In genomic region chr19:5406531-5407126, GRCm38 (mm10) we compare ENCODE assay signal across 9 mouse cellular contexts. TPM values are rescaled to one million over a fixed set of nuclear protein-coding genes. Genes with fewer than 3 reads are reported as not detected.
DNase-seq lines count a peak whose midpoint lies in the region; ATAC-seq and TF ChIP-seq lines count a peak whose summit lies in the region.
"Not testable (repeated sequence)": the region's sequence is repeated elsewhere in the genome, so short reads cannot be mapped to it uniquely, and the experiment has no call there.
"Had no signal": no experiment of that assay in that cellular context is flagged by ENCODE, and none has a peak within 500 bp of the region (broad histone marks: within the 10 kb centered on the region; RNA-seq: fewer than 3 reads in every experiment).

No protein-coding gene starts in this region.

- TF ChIP-seq RAD21 in CH12.LX (IDR thresholded peaks at IDR 0.05; ENCODE audit: low read depth, low read length) = peak; percentile 5; the same call in 1 of the 2 replicates

- not testable (repeated sequence) for H3K79me2 ChIP-seq in CH12.LX (replicated peaks; ENCODE audit: control insufficient read depth, extremely low read depth, insufficient read depth, poor library complexity, severe bottlenecking)

- H3K4me2 ChIP-seq in CH12.LX (ENCODE audit: insufficient read depth, low read depth, poor library complexity, severe bottlenecking) = not testable (repeated sequence)
- peak overlapping the region; percentile 71 for H3K4me2 ChIP-seq in heart, embryonic 16.5 days (ENCODE audit: low read depth, low read length)
- H3K4me2 ChIP-seq in liver, embryonic 12.5 days = peak overlapping the region; percentile 78
- H3K4me2 ChIP-seq in midbrain, embryonic 14.5 days (ENCODE audit: low read length) = peak overlapping the region; percentile 83

- H3K9me3 ChIP-seq in CH12.LX (replicated peaks; ENCODE audit: low read length); forebrain, embryonic 10.5 days; heart, embryonic 16.5 days (replicated peaks; ENCODE audit: control insufficient read depth, low read length); liver, embryonic 12.5 days (replicated peaks); midbrain, embryonic 14.5 days (ENCODE audit: control insufficient read depth, low read length): not testable (repeated sequence)

- DNase-seq in CH12.LX (ENCODE audit: extremely low read depth) = peak; percentile 67
- DNase-seq in cerebellum, adult 2 months = peak; percentile 65 to 77
- DNase-seq in forebrain, embryonic 10.5 days (ENCODE audit: extremely low spot score, low spot score) = peak; percentile 54
- DNase-seq in kidney, adult 9 months = peak; percentile 79
- DNase-seq in midbrain, embryonic 14.5 days = peak; percentile 53
- DNase-seq in spleen, adult 2 months (ENCODE audit: low read depth in 1 of 2, low spot score in 2 of 2) = peak; percentile 33 to 65

- ATAC-seq in heart, embryonic 16.5 days (replicated peaks; ENCODE audit: extremely low read depth, insufficient read depth, low FRiP score) = peak; percentile 77
- peak; percentile 80 for ATAC-seq in liver, embryonic 12.5 days
- peak; percentile 80; the same call in 1 of the 2 replicates for ATAC-seq in midbrain, embryonic 14.5 days (ENCODE audit: low FRiP score, low TSS enrichment)

- peaks cover 6 to 26% of the 10 kb centered on the region in 2 experiments; a peak in 3 of 4 replicates for H3K4me1 ChIP-seq in CH12.LX (ENCODE audit: control insufficient read depth in 1 of 2, insufficient read depth in 2 of 2)
- H3K4me1 ChIP-seq in cerebellum, adult 2 months (ENCODE audit: control insufficient read depth, insufficient read depth, low read length) = peaks cover 11% of the 10 kb centered on the region
- H3K4me1 ChIP-seq in forebrain, embryonic 10.5 days = peaks cover 18% of the 10 kb centered on the region
- peaks cover 25% of the 10 kb centered on the region for H3K4me1 ChIP-seq in heart, embryonic 16.5 days (ENCODE audit: control insufficient read depth, insufficient read depth, low read length)
- H3K4me1 ChIP-seq in liver, embryonic 12.5 days = peaks cover 22% of the 10 kb centered on the region
- H3K4me1 ChIP-seq in midbrain, embryonic 14.5 days (ENCODE audit: control insufficient read depth, insufficient read depth, low read length) = peaks cover 12% of the 10 kb centered on the region; the same call in 1 of the 2 replicates
- peaks cover 12% of the 10 kb centered on the region for H3K4me1 ChIP-seq in spleen, adult 2 months (ENCODE audit: control insufficient read depth, insufficient read depth, insufficient read length)

- TF ChIP-seq CTCF in CH12.LX (conservative IDR thresholded peaks at IDR 0.05 in 1 of 2, IDR thresholded peaks at IDR 0.05 in 1 of 2; ENCODE audit: low read depth in 2 of 2, low read length in 2 of 2) = peak in 1 of 2 experiments; percentile 24; a peak in 1 of 4 replicates
- TF ChIP-seq CTCF in cerebellum, adult 2 months (IDR thresholded peaks at IDR 0.05; ENCODE audit: borderline replicate concordance, insufficient read depth, low read depth, low read length); spleen, adult 2 months (IDR thresholded peaks at IDR 0.05; ENCODE audit: extremely low read depth, insufficient read depth, insufficient read length, insufficient replicate concordance): not testable (repeated sequence)

- 3% methylated on average over 25 of the region's 25 CpGs for WGBS in cerebellum, adult 2 months
- 13% methylated on average over 24 of the region's 25 CpGs for WGBS in forebrain, embryonic 10.5 days
- 11% methylated on average over 20 of the region's 25 CpGs for WGBS in heart, embryonic 16.5 days
- 13% methylated on average over 24 of the region's 25 CpGs for WGBS in liver, embryonic 12.5 days (ENCODE audit: insufficient replicate concordance)
- WGBS in midbrain, embryonic 14.5 days = 19% methylated on average over 22 of the region's 25 CpGs
- WGBS in spleen, adult 2 months = 4% methylated on average over 24 of the region's 25 CpGs

- H3K9ac ChIP-seq in CH12.LX (ENCODE audit: insufficient read depth, low read depth) = peak overlapping the region; percentile 64
- H3K9ac ChIP-seq in heart, embryonic 16.5 days (ENCODE audit: low read length) = peak overlapping the region; percentile 79
- H3K9ac ChIP-seq in liver, embryonic 12.5 days = peak overlapping the region; percentile 90
- peak overlapping the region; percentile 78 for H3K9ac ChIP-seq in midbrain, embryonic 14.5 days (replicated peaks; ENCODE audit: low read length)

- peak overlapping the region; percentile 63 to 83 (median 75) for H3K4me3 ChIP-seq in CH12.LX (replicated peaks in 1 of 3; ENCODE audit: low read depth in 2 of 3, low read length in 2 of 3, poor library complexity in 1 of 3)
- H3K4me3 ChIP-seq in cerebellum, adult 2 months (replicated peaks; ENCODE audit: insufficient read depth, low read depth, low read length) = peak overlapping the region; percentile 85
- H3K4me3 ChIP-seq in forebrain, embryonic 10.5 days = peak overlapping the region; percentile 60
- H3K4me3 ChIP-seq in heart, embryonic 16.5 days (ENCODE audit: low read length) = peak overlapping the region; percentile 80
- H3K4me3 ChIP-seq in liver, embryonic 12.5 days = peak overlapping the region; percentile 75
- peak overlapping the region; percentile 60 for H3K4me3 ChIP-seq in midbrain, embryonic 14.5 days (replicated peaks; ENCODE audit: low read depth, low read length)
- peak overlapping the region; percentile 63 for H3K4me3 ChIP-seq in spleen, adult 2 months (ENCODE audit: extremely low read depth, insufficient read depth, insufficient read length)

- H3K36me3 ChIP-seq in CH12.LX (replicated peaks in 1 of 2; ENCODE audit: control insufficient read depth in 1 of 2, insufficient read depth in 1 of 2, low read length in 1 of 2); forebrain, embryonic 10.5 days (replicated peaks); heart, embryonic 16.5 days (ENCODE audit: control insufficient read depth, insufficient read depth); liver, embryonic 12.5 days; midbrain, embryonic 14.5 days (ENCODE audit: control insufficient read depth, insufficient read depth, low read length); spleen, adult 2 months (ENCODE audit: control insufficient read depth, insufficient read depth, low read length): not testable (repeated sequence)

- TF ChIP-seq POLR2A in CH12.LX (IDR thresholded peaks at IDR 0.05; ENCODE audit: low read depth, low read length); spleen, adult 2 months (IDR thresholded peaks at IDR 0.05; ENCODE audit: low read depth, low read length): not testable (repeated sequence)
- TF ChIP-seq POLR2A in cerebellum, adult 2 months (IDR thresholded peaks at IDR 0.05; ENCODE audit: borderline replicate concordance, insufficient read depth, low read length) = peak; percentile 70

- peak overlapping the region; percentile 71 for H3K27ac ChIP-seq in CH12.LX (ENCODE audit: insufficient read depth, low read depth)
- H3K27ac ChIP-seq in cerebellum, adult 2 months (ENCODE audit: insufficient read depth, low read length) = peak overlapping the region; percentile 97
- peak overlapping the region; percentile 89 for H3K27ac ChIP-seq in forebrain, embryonic 10.5 days
- peak overlapping the region; percentile 99 for H3K27ac ChIP-seq in heart, embryonic 16.5 days (ENCODE audit: low read length)
- H3K27ac ChIP-seq in liver, embryonic 12.5 days = peak overlapping the region; percentile 98
- H3K27ac ChIP-seq in midbrain, embryonic 14.5 days (replicated peaks; ENCODE audit: low read depth, low read length) = peak overlapping the region; percentile 87
- peak overlapping the region; percentile 97 for H3K27ac ChIP-seq in spleen, adult 2 months (ENCODE audit: insufficient read depth, low read length)

- not testable (repeated sequence) for TF ChIP-seq EP300 in CH12.LX (IDR thresholded peaks at IDR 0.05; ENCODE audit: low read length)

- in situ Hi-C loops in CH12.LX (cut with MboI; ENCODE audit: low pct_ligation_motif_present, low pct_unique_long_range_greater_than_20kb, low sequenced_read_pairs) = not testable (repeated sequence)

- H3K27me3 ChIP-seq in CH12.LX (replicated peaks); cerebellum, adult 2 months (ENCODE audit: control insufficient read depth, insufficient read depth, low read length); forebrain, embryonic 10.5 days (ENCODE audit: poor library complexity, severe bottlenecking); heart, embryonic 16.5 days (ENCODE audit: control insufficient read depth, insufficient read depth, low read length); liver, embryonic 12.5 days (replicated peaks); midbrain, embryonic 14.5 days (ENCODE audit: control insufficient read depth, insufficient read depth, low read length); spleen, adult 2 months (ENCODE audit: control insufficient read depth, insufficient read depth, low read length): not testable (repeated sequence)

- dilution Hi-C loops in CH12.LX (cut with MboI; ENCODE audit: extremely low pct_ligation_motif_present, extremely low pct_unique_long_range_greater_than_20kb, low sequenced_read_pairs) = not testable (repeated sequence)

RNA-seq across cellular contexts. Expression of gene Tsga10ip, which starts 4.3 kb away (rescaled TPM):
- total RNA-seq in CH12.LX (2012; rRNA removed) (0.80 and 0.89 TPM in 2 replicates), CH12.LX (2014; rRNA removed) (0.14 TPM in 1 of 2 replicates, not detected in the other)
- polyA plus RNA-seq in CH12.LX (2012; ENCODE audit: insufficient read length, low read depth) = 0.87 and 1.0 TPM in 2 replicates
- polyA plus RNA-seq in cerebellum, adult 2 months (2012; rRNA removed) = 0.21 TPM in 1 of 2 replicates, not detected in the other
- not detected in 2 replicates for polyA plus RNA-seq in forebrain, embryonic 10.5 days (2016; fragmentation: Nextera tagmentation; extraction: Ambion mirVana)
- polyA plus RNA-seq in heart, embryonic 16.5 days (2015; fragmentation: Nextera tagmentation; extraction: Ambion mirVana) = 1.6 and 2.1 TPM in 2 replicates
- 0.22 TPM in 1 of 2 replicates, not detected in the other for polyA plus RNA-seq in liver, embryonic 12.5 days (2016; fragmentation: Nextera tagmentation; extraction: Ambion mirVana)
- 0.12 TPM in 1 of 2 replicates, not detected in the other for polyA plus RNA-seq in midbrain, embryonic 14.5 days (2014; fragmentation: Nextera tagmentation; extraction: Ambion mirVana)
- polyA plus RNA-seq in spleen, adult 2 months (2012; rRNA removed) = 1.9 and 2.3 TPM in 2 replicates
- total RNA-seq: layer of hippocampus, postnatal 25 days had no signal

RNA-seq across cellular contexts. Expression of gene Sart1, which starts 18.1 kb away (rescaled TPM):
- 78.3 and 85.8 TPM in 2 replicates for total RNA-seq in CH12.LX (2012; rRNA removed)
- total RNA-seq in CH12.LX (2014; rRNA removed) = 46.7 and 47.7 TPM in 2 replicates
- 104 and 132 TPM in 2 replicates for polyA plus RNA-seq in CH12.LX (2012; ENCODE audit: insufficient read length, low read depth)
- polyA plus RNA-seq in cerebellum, adult 2 months (2012; rRNA removed) = 77.5 and 86.5 TPM in 2 replicates
- 96.6 and 97.6 TPM in 2 replicates for polyA plus RNA-seq in forebrain, embryonic 10.5 days (2016; fragmentation: Nextera tagmentation; extraction: Ambion mirVana)
- 49.6 and 54.7 TPM in 2 replicates for polyA plus RNA-seq in heart, embryonic 16.5 days (2015; fragmentation: Nextera tagmentation; extraction: Ambion mirVana)
- polyA plus RNA-seq in liver, embryonic 12.5 days (2016; fragmentation: Nextera tagmentation; extraction: Ambion mirVana) = 69.9 and 72.5 TPM in 2 replicates
- 57.1 and 61.1 TPM in 2 replicates for polyA plus RNA-seq in midbrain, embryonic 14.5 days (2014; fragmentation: Nextera tagmentation; extraction: Ambion mirVana)
- 19.2 and 27.3 TPM in 2 replicates for polyA plus RNA-seq in spleen, adult 2 months (2012; rRNA removed)

RNA-seq across cellular contexts. Expression of gene Drap1, which starts 18.1 kb away (rescaled TPM):
- total RNA-seq in CH12.LX (2012; rRNA removed) (142 and 143 TPM in 2 replicates), CH12.LX (2014; rRNA removed) (73.3 and 86.7 TPM in 2 replicates)
- polyA plus RNA-seq in CH12.LX (2012; ENCODE audit: insufficient read length, low read depth) = 180 and 215 TPM in 2 replicates
- 281 and 309 TPM in 2 replicates for polyA plus RNA-seq in cerebellum, adult 2 months (2012; rRNA removed)
- polyA plus RNA-seq in forebrain, embryonic 10.5 days (2016; fragmentation: Nextera tagmentation; extraction: Ambion mirVana) = 198 and 208 TPM in 2 replicates
- polyA plus RNA-seq in heart, embryonic 16.5 days (2015; fragmentation: Nextera tagmentation; extraction: Ambion mirVana) = 219 and 232 TPM in 2 replicates
- polyA plus RNA-seq in liver, embryonic 12.5 days (2016; fragmentation: Nextera tagmentation; extraction: Ambion mirVana) = 108 TPM in 2 replicates
- 225 and 299 TPM in 2 replicates for polyA plus RNA-seq in midbrain, embryonic 14.5 days (2014; fragmentation: Nextera tagmentation; extraction: Ambion mirVana)
- 59.6 and 75.8 TPM in 2 replicates for polyA plus RNA-seq in spleen, adult 2 months (2012; rRNA removed)

RNA-seq across cellular contexts. Expression of gene AI837181, which starts 18.3 kb away (rescaled TPM):
- 8.6 and 9.8 TPM in 2 replicates for total RNA-seq in CH12.LX (2012; rRNA removed)
- total RNA-seq in CH12.LX (2014; rRNA removed) = 19.3 and 22.0 TPM in 2 replicates
- polyA plus RNA-seq in CH12.LX (2012; ENCODE audit: insufficient read length, low read depth) = 20.7 and 25.1 TPM in 2 replicates
- 130 and 134 TPM in 2 replicates for polyA plus RNA-seq in cerebellum, adult 2 months (2012; rRNA removed)
- polyA plus RNA-seq in forebrain, embryonic 10.5 days (2016; fragmentation: Nextera tagmentation; extraction: Ambion mirVana) = 42.2 and 42.3 TPM in 2 replicates
- polyA plus RNA-seq in heart, embryonic 16.5 days (2015; fragmentation: Nextera tagmentation; extraction: Ambion mirVana) = 34.6 and 41.8 TPM in 2 replicates
- 21.8 and 24.0 TPM in 2 replicates for polyA plus RNA-seq in liver, embryonic 12.5 days (2016; fragmentation: Nextera tagmentation; extraction: Ambion mirVana)
- polyA plus RNA-seq in midbrain, embryonic 14.5 days (2014; fragmentation: Nextera tagmentation; extraction: Ambion mirVana) = 53.7 and 65.2 TPM in 2 replicates
- polyA plus RNA-seq in spleen, adult 2 months (2012; rRNA removed) = 76.4 and 95.8 TPM in 2 replicates

RNA-seq across cellular contexts. Expression of gene Banf1, which starts 39.7 kb away (rescaled TPM):
- total RNA-seq in CH12.LX (2012; rRNA removed) = 161 and 176 TPM in 2 replicates
- total RNA-seq in CH12.LX (2014; rRNA removed) = 212 and 273 TPM in 2 replicates
- polyA plus RNA-seq in CH12.LX (2012; ENCODE audit: insufficient read length, low read depth) = 450 and 496 TPM in 2 replicates
- 88.7 and 96.0 TPM in 2 replicates for polyA plus RNA-seq in cerebellum, adult 2 months (2012; rRNA removed)
- 614 and 621 TPM in 2 replicates for polyA plus RNA-seq in forebrain, embryonic 10.5 days (2016; fragmentation: Nextera tagmentation; extraction: Ambion mirVana)
- 441 and 465 TPM in 2 replicates for polyA plus RNA-seq in heart, embryonic 16.5 days (2015; fragmentation: Nextera tagmentation; extraction: Ambion mirVana)
- polyA plus RNA-seq in liver, embryonic 12.5 days (2016; fragmentation: Nextera tagmentation; extraction: Ambion mirVana) = 365 and 372 TPM in 2 replicates
- 330 and 375 TPM in 2 replicates for polyA plus RNA-seq in midbrain, embryonic 14.5 days (2014; fragmentation: Nextera tagmentation; extraction: Ambion mirVana)
- 72.0 and 79.8 TPM in 2 replicates for polyA plus RNA-seq in spleen, adult 2 months (2012; rRNA removed)

Comparison
In these comparisons a context has a peak if more than half of its experiments do, and no peak if none do; other contexts are left out.
1. Peak in every context shown above with its lines: DNase-seq, ATAC-seq, H3K4me3 ChIP-seq and H3K27ac ChIP-seq.